Mouse (Mus musculus) urinary bladder, postnatal 14 days (tissue): ENCODE data around the gene Slc24a3.

Source experiments
- DNase-seq: peaks from one replicate; pipeline ENCODE4 v3.0.0; 2021; ENCODE audit warnings: low spot score

Slc24a3 gene

DNA sequence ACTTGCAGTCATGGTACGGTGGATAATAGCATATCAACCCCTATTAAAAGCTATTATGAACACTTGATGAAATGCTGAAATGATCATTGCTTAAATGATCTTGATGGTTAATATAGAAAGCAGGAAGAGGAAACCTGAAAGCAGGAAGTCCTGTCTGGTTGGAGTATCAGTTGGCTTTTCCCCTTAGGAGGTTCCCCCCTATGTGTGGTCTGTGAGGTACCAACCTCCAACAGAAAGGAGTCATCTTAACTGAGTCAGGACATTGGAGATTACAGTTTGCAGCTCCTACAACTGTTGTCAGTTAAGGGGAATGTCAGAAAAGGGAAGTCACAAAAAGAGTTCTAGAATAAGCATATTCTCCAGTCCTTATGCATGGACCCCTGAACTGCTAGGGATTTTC is 266.5 kb downstream of the Slc24a3 start:
- no peak for DNase-seq

DNA sequence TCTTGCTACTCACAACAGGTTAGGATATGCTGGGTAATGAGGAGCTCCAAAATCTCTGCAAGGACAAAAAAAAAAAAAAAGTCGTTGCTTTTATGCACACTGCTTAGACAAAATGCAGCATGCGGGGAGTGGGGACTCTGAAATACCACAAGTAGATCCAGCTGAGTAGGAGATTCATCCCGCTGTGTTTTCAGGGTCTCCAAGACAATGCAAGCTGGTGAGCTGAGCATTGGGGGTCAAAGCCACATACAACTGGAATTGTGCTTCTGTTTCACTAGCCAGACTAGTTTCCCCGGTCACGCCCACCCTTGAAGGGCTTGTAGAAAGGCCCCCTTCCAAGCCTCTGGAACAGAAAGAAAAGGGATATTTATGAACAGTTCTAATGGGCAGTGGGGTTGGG is 270.8 kb downstream of the Slc24a3 start:
- no peak for DNase-seq

DNA sequence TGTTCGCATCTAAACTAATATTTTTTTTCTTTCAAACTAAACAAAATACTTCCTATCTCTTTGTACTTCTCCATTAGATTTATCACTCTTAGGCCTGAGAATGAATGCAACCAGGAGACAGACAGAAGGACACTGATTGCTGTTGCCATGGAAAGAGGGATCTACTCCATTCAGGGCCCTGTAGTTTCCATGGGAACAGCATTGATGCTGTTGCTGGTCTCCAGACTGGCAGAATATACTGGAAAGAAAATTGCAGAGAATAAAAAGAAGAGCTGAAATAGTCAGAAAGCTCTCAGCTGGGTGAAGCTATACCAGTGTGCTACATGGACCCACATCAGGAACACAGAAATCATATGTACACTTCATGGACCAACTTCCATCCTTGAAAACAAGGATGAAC is 272.2 kb downstream of the Slc24a3 start:
- DNase-seq = no peak

DNA sequence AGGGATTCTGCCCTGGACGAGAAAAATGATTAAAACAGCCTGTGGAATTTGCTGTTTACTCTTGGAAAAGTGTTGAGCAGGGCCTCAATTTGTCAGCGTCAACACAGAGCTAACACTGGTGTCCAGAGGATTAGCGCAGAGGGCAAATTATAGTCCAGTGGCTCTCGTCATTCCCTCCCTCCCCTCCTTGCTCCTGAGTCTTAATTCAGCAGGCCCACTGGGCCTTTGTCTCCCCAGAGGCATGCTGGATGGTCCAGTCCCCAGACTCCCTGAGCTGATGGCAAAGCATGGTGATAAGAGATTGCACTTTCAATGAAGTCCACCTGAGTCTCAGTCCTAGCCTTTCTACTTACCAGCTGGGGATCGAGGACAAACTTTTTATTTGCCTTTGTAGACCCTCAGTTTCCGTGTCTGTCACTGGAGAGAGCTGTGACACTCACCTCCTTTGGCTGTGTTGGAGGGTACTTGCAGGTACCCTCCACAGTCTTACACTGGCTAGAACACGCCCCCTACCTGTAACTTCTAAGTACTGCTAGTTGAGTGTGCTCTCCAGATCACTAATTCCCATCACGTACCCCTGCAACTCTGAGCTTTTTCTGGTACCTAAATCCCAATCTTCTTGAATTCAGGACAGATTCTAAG is 289.7 kb downstream of the Slc24a3 start:
- DNase-seq = no peak

DNA sequence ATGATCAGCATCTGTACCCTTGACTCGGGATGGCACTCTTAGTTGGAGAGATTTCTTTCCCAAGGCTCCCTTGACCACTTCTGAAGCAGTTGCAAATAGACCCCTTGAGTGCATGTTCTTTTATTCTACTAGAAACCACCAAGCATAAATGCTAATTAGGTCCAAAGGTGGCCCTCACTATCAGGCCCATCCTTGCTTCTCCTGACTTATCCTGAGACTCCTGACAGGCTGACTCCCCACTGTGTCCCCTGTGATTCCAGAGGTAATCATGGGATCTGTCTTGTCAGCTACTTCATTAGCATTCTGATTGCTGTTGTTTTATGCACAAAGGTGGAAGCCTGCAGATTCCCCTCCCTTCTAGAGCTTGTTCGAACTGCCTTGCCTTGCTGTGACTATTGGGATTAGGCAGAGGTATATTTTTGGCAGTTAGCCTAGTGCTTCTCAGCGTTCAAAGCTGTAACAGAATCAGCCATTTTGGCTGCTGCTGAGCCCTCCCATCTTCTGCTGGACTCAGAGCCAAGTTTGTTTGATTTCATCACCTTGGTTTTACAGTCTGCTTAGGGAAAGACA is 293.4 kb downstream of the Slc24a3 start:
- no peak for DNase-seq

DNA sequence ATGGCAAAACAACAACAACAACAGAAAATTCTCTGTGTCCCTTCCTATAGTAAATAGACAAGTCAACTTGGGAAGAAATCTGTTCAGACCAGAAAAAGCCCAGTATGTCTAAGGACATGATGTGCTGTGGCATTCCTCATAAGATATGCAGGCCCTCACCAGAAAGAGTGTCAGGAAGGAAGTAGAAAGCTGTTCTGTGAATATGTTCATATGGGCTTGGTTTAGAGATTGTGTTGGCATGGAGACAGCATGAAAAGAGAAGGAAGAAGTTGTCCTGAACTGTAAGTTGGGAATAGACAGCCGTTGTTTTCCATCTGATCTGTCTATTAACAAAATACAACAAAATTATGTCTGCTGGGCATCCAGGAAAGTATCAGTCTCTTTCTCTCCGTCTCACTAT is 294.7 kb downstream of the Slc24a3 start:
- DNase-seq = no peak

DNA sequence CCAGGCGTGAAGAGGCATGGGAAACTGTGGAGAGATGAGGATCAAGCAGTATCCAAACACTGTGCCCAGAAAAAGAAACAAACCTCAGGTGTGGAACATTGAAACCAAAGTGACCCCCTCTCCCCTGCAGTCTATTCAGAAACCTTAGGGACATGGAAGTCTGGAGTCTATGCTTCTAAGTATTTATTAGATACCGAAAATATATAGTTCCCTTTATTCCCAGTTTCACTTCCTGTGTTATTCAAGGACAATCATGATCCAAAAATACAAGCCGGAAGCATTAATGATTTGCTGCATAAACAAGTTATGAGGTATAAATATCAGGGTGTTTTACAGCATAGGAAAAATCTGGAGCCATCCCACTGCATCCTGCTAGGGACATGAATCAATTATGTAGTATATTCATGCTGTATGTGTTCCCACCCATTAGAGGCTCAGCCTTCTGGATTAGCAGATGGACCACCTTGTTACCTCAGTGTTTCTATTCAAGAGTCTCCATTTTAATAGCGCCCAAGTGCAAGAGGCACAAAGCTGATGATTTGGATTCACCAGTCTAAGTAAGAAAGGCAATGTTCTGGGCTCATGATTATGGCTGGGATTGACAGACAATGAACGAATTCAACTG is 301.3 kb downstream of the Slc24a3 start:
- no peak for DNase-seq

DNA sequence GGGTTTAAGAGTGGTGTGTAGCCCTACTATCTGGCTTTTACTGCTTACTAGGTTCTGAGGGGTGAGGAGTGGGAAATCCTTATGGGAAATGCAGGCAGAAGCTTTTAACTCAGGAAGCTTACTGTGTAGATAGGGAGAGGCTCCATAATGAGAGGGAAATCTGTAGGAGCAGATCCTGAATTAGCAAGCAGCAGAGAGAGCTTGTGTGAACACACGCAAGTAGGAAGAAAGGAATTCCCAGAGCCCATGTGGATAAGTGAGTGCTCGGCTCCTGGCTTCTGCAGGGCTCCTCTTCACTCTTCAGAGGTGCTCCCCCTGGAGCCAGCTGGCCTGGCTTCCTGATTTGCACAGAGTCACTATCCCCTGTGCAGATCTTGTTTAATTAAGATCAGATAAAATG is 309.9 kb downstream of the Slc24a3 start:
- no peak for DNase-seq

DNA sequence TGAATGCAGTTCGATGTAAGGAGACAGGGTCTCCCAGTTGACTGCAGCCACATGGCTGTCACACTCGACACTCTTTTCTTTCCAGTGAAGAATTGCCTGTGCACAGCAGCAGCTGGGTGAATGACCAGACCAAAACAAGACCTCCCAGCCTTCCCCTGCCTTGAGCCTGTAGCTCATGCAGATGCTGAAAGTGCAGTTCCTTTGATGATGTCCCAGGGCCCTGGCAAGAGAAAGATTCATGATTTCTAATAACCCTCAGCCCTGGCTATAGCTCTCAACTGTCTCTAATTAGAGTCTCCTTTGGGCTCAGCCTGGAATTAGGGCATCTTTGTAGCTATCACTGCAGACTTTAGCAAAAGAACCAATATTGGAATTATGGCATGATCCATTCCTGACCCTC is 312.1 kb downstream of the Slc24a3 start:
- no peak for DNase-seq

DNA sequence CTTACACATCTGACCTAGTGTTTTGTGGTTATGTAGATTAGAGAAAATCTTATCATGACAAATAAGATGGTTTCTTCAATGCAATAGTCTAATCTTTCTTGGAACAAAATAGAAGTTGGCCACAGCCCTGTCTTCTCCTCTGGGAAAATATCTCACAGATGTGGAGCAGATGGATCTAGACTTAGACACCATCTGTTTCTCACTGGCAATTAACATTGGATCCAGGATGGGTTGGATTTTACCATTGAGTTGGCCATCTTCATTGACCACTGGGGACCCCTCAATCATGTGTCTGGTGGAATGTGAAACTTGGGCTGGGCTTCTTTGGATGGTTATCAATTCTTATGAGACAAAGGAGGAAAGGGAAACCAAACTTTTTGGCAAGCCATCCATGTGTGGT is 332.7 kb downstream of the Slc24a3 start:
- no peak for DNase-seq

DNA sequence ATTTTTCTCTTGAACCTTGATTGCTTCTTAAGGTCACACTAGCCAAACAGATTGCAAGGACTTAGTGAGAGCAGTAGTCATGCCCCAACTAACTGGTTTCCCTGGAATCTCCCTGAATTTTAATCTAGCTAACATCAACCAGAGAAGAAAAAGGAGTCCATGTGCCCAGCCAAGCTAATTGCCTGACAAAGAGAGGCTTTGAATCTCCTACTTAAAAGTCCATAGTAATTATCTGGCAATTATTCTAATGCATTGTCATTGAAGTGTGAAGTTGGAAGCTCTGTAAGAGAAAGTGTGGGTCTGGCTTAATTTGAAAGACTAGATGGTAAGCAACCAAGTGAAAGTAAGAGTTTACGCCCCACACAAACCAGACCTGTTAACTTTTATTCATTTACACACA is 333.9 kb downstream of the Slc24a3 start:
- no peak for DNase-seq

DNA sequence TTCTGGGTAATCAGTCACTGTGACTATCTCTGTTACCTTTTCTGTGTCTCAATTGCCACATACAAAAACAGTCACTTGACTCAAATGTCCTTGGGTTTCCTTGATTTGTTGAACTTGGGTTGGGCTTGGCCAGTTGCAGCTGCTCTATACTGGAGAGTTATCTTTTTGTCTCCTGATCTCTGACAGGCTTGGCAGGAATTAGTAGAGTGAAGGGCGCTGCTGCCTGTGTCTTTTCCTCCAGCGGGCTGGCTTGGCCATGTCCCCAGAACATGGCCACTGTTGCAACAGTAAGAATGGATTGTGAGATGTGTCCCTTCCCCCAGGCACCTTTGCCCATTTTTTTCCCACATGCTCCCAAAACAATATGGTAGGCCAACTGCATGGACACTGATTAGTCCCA is 340.1 kb downstream of the Slc24a3 start:
- no peak for DNase-seq

DNA sequence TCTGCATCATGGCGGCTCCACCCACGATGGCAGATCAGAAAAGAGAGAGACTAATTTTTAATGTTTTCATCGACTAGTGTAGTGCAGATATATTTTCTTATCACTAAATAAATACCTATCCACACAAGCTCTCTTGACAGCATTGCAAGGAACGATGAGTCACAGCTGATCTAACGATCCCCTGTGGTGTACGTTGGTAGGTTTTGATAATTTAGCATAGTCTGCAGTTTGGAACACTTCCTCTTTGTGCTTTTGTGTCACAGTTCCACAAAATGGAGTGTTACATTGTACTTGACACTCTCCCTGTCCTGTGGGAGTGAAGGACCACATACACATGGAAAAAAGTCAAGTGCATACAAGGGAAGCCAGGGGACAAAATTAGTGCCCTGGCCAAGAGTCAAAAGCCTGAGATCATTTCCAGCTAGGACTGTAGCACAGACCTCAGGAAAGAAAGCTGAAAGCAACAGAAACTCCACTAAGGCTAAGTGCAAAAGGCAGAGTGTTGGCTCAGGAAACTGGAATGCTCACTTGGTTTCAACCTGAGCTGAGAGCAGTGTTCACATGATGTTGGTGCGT is 343.2 kb downstream of the Slc24a3 start:
- no peak for DNase-seq

DNA sequence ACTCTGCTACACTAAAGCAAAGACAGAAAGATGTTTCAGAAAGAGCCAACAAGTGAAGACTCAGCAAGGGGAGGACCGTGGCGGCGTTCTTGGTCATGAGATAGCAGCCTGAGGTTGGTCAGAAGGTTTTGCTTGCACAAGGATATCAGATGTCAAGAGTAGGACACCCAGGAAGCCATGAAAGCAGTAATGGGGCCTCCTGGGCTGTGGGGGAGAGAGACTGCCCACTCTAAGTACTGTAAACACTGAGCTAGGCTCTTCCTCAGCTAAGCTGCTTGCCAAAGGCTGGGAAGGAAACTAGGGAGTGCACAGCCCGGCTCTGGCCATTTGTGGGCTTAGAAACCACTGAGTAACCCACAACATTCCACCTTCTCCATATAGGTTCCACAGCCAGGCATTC is 348.4 kb downstream of the Slc24a3 start:
- no peak for DNase-seq

DNA sequence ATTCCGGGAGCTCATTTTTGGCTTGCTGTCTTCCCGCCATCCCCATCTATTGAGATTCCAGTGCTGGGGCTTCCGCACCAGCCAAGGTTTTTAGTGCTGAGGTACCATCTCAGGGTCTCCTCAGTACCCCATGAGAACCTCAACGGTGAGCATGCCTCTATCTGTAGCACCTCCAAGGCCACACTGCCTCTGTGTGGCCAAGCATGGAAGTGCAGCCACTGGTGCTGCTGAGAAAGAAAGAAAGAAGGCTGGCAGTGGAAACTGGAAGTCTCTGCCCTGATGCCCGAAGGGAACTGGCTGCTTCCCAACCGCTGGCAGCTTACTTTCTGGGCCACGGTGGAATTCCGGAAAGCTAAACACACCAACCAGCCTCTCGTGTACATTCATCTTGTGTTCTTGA is 349.8 kb downstream of the Slc24a3 start:
- peak; percentile 63 for DNase-seq

DNA sequence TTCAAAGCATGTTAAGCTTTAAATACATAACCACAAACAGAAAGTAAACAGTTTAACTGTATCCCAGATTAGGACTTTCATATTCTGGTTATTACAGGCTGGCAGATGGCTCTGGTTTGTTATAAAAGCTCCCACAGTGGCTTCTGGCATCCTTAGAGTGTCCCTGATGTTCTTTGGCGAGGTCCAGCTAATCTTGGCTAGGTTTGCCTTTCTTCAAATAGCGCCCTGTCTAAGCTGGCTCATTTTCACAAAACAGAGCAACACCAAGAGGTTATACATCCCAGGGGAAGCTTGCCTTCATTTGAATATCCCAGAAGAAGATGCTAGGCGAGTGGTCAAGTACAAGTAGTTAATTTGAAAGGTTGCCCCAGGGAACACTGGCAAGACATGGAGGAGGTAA is 354.5 kb downstream of the Slc24a3 start:
- DNase-seq = no peak

DNA sequence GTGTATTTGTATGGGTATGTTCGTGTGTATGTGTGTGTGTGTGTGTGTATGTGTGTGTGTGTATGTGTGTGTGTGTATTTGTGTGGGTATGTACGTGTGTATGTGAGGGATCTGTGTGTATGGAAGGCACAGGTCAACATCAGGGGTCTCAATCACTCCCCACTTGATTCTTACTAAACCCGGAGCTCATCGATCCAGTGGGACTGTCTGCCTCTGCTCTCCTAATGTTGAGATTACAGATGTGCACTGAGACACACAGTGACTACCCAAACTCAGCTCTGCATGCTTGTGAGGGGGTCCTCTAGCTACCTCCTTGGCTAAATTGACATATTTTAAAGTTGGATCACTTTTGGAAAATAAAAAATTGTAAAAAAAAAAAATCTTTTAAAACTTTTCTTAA is 355.8 kb downstream of the Slc24a3 start:
- no peak for DNase-seq

DNA sequence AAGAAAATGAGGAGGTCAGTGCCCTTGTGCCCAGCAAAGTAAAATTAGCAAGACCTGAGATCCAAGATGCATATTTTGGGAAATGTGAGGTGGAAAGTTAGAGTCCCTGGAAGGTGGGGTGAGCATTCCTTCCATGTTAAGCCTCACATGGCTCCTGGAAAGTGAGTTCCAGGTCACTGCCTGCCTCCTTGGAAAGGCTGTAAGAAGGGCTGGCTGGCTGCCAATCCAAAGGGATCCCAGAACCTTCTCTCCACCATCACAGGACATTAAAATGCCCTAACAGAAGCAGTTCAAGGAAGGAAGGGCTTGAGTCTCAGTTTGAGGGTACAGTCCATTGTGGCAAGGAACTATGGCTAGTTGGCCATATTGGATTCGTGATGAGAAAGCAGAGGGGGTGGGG is 359.6 kb downstream of the Slc24a3 start:
- no peak for DNase-seq

DNA sequence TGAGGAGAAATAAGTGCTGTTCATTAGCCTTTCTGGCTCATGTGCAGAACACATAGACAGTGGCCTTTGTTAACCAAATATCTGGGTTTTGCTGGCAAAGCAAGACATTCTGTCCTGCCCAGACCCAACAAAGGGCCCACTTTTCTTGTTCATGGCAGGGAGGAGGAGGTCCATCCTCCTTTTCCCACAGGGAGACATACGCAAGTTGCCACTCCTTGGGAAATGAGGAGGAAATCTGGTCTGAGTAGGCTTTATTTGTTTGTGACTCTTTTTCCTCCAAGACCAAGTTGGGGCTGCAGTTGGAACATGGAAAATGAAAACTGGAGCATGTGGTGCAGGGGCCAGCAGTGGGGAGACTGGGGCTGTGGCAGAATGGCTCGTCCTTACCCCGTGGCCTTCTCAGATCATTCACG is 363.4 kb downstream of the Slc24a3 start:
- DNase-seq = no peak

DNA sequence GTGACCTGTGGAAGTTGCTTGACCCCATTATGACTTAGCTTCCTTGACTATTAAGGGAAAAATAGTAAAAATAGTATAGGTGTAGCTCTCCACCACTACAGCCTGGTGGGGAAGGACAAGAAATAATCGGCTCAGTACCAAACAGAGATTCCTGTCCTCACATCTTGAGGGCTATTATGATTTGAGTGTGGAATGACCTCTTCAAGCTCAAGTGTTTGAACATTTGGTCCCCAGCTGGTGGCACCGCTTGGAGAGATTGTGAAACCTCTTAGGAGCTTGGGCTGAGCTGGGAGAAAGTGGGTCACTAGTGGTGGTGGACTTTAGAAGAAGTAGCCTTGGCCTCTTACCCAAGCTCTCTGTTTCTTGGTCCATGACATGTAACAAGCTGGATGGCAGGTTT is 365.5 kb downstream of the Slc24a3 start:
- DNase-seq = no peak

DNA sequence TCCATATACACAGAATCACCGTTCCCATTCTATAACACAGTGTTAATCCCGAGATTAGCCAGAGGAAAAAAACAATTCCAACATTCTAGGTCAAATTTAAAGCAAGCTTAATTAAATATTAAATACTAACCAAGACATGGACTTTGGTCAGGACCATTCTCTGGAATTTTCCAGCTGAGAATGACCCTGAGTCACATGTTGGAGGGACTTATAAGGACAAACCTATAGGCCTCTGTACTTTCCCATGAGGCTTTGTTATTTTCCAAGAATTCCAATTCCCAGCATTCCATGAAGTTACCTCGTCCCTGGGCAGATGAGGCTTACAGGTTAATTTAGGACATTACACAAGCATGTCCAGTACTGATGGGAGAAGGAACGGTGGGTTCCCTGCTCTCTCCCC is 367.8 kb downstream of the Slc24a3 start:
- DNase-seq = no peak

DNA sequence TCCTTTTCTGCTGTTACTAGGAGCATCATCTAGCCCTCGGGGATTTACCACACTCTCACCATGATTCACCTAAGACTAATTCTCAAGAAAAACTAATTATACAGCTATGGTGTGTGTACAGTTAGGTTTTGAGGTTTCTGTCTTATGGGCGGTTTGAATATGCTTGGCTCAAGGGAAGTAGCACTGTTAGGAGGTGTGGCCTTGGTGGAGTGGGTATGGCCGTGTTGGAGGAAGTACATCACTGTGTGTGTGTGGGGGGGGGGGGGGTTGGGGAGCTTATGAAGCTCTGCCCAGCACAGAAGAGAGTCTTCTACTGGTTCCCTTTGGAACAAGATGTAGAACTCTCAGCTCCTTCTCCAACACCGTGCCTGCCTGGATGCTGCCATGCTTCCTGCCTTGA is 368.2 kb downstream of the Slc24a3 start:
- no peak for DNase-seq

DNA sequence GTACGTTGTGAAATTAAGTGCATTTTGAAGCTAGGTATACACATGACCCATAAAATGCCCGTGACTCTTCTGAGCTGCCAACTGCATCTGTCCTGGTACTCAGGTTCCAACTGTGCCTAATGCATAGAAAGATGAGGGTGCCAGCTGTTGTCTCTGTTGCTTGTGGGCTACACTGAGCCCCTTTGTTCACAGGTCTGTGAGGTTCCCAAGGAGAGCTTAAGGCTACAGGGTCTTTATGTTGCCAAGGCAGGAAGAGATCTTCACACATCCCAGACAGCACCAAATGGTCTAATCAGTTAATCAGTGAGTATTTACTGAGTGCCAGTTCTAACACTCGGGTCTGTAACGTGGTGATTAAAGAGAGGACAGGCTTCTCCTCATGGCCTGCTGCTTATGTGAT is 369.4 kb downstream of the Slc24a3 start:
- DNase-seq = no peak

DNA sequence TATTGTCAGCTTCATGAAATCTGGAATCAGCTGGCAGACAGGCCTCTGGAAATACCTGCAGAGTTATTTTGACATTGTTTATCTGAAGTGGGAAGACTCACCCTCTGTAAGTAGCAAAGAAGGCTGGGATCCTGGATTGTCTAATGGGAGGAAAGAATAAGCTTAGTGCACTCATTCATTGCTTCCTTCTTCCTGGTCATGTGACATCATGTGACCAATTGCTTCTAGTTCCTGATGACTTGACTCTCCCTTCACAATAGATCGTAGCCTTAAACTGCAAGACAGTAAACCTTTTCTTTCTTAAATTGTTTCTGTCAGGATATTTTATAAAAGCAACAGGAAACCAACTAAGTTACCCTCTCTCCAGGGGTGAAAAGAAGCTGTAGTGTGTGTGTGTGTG is 374.1 kb downstream of the Slc24a3 start:
- no peak for DNase-seq
